Mouse (Mus musculus) bone marrow, adult 2 months (tissue): ENCODE data around the gene Crlf1.

ENCODE experiments used
- CTCF ChIP-seq: fragments of 200-500 bp; IDR thresholded peaks from 2 replicates; pipeline ENCODE4 v1.5.1; 2011; ENCODE audit warnings: low read length, control low read depth; ENCODE audit not compliant: control insufficient read depth, insufficient read depth
- POLR2A ChIP-seq: fragments of 200-500 bp; IDR thresholded peaks from 2 replicates; pipeline ENCODE4 v1.6.1; 2011; ENCODE audit warnings: low read depth, mild to moderate bottlenecking, control low read depth, low read length, borderline replicate concordance; ENCODE audit not compliant: control insufficient read depth

DNA sequence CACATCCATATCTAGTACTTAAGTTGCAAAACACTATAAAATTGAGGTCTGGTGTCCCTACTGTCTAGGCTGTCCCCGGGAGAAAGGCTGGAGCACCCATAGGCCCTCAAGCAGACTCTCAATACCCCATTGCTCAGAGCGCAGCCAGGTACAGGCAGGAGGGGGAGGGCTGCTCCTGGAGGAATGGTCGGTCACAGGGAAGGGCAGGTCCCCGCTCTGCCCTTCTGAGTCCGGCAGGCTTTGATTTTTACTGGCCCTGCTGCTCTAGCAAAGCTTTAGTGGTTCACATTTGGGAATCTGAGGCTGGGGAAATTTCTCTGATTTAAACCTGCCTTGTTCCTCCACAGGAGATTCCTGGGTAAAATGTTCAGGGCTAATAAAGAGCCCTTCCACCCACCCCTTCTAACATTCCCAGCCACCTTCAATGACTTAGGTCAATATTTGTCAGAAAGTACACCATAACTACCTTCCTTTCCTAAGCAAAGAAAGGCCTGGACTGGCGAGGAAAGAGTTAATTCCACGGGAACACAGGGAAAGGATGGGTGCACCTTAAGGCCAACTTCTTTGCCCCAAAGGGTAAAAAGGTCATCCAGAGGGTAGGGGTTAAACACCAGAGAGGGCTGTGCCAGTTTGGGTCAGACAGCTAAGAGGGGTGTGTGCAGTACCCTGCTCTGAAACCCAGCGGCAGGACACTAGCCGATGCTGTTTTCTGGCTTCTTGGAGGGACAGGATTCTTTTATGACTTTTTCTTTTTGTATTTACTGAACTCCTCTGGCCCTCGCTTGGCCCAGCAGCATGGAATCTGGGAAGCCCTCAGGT, 2.7 kb upstream of the Crlf1 start:
- TF ChIP-seq POLR2A = no peak
- TF ChIP-seq CTCF = no peak
